Mouse (Mus musculus): ENCODE measurements around the gene Hdgfl2.
"Not testable (repeated sequence)": the region's sequence is repeated elsewhere in the genome, so short reads cannot be mapped to it uniquely, and the experiment has no call there.

Gene Hdgfl2

DNA sequence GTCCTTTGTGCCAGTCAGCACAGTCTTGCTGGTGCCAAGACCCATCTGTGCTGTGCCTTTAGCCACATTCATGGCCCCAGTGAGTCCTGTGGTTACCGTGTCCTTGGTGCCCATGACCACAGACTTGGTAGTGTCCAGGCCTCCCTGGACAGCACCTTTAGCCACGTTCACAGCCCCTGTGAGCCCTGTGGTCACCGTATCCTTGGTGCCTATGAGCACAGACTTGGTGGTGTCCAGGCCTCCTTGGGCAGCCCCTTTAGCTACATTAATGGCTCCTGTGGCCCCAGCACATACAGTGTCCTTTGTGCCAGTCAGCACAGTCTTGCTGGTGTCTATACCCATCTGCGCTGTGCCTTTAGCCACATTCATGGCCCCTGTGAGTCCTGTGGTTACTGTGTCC is 27.0 kb downstream of the Hdgfl2 start:
- DNase-seq, result not testable (repeated sequence)

DNA sequence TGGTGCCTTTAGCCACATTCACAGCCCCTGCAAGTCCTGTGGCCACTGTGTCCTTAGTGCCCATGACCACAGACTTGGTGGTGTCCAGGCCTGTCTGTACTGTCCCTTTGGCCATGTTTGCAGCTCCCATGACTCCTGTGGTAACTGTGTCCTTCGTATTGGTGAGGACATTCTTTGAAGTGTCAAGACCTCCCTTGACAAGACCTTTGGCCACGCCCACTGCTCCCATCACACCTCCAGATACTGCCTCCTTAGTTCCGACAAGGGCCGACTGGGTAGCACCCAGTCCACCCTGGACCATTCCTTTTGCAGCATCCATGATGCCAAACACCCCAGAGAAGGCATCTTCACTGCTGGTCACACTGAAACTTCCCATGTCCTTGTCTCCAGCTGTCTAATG is 27.5 kb downstream of the Hdgfl2 start:
- DNase-seq, result no peak

DNA sequence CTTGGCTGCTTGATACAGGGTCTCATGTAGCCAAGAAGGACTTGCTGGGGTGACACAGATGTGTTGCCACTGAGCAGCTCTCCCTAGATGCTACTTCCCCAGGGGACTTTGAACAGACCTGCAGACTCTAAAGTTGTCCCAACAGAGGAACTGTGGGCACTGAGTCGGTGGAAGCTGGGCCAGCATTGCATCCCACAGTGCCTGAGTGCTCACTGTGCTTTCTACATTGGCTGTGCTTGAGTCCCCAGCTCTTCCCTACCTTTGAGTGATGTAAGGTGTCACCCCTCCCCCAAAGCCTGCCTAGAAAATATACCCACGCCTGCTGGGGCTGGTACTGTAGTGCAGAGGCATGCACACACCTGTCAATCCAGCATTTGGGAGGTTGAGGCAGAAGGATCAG is 28.3 kb downstream of the Hdgfl2 start:
- no peak for DNase-seq

DNA sequence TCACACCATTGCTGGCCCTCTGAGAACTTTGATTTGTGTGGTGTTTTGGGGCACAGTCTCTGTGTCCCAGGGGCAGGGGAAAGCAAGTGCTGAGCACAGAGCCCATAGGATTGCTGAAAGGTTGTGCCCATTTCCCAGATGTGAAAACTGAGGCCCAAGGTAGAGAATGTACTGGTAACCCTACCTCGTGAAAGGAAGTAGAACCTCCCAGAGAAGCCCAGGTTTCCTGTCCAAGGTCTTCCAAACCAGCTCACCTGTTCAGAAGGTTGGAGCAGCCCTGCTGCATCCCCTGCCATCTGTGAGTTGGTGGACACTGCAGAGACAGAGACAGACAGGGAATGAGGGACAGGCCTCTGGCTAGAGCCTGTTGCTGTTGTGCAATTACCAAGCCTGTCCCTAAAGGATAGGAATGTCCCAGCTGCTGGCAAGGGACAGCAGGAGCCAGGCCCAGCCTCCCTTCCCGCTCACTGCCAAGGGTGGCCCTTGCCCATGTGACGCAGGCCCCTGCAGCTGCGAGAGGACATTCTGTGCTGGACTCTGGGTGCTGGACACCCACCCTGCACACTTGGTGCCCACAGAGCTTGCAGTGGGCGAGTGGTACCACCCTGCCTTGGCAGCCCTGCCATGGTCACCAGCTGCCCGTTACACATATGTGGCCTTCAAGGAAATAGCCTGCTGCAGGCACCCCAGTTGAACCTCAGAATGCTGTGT is 29.1 kb downstream of the Hdgfl2 start:
- peak; percentile 66 for DNase-seq

DNA sequence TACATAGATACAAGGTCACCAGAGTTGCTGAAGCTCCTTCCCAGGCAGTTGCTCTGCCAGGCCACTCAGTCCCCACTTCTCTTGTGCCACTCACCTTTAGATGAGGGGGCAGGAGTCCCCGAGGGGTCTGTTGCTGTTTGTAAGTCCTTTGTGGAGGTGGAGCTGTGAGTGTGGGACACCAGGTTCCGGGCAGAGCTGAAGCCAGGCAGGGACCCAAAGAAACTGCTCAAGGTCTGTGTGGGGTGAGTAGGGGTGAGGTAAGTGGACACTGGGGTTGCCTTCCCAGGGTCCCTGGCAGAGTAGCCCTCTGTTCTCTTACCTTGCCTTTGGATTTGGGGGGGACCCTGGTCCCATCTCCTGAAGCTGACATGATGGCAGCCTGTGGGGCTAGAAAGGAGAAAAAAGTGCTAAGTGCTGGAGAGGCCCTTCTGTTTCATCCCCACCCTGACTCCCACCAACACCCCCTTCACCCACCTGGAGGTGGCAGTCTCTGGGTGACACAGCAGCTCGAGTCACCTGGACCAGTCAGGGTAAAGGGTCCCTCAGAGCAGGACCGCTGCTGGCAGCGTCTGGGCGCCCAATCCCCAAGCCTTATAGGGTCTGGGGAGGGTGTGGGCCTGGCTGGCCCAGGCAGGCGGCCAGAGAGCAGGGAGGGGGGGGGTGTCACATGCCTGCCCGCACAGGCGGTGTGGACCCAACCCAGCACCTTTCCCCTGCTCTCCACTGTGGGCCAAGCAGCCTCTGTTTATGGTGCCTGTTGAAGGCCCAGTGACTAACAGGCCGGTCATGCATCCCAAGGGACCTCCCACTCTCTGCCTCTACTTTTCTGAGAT is 30.0 kb downstream of the Hdgfl2 start, which contains the start of gene Plin4:
Plin4 (minus strand) TSS at position 585 of the 833 bp plus-strand sequence.
- no peak for DNase-seq

DNA sequence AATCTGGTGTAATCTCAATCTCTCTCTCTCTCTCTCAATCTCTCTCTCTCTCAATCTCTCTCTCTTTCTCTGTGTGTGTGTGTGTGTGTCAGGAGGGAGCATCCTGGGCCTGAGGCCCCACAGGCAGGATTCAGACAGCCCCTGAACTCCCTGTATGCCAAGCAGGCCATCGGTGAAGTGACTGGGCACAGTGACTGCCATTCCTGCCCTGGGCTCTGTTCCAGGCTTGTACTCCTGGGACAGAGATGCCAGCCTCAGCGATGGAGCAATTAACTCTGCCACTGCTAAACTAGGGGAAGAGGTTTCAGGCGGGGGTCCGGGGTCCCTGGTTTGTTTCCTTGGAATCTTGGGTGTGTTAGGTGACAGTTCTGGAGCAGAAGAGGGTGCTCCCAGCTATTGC is 31.1 kb downstream of the Hdgfl2 start:
- DNase-seq, result no peak

DNA sequence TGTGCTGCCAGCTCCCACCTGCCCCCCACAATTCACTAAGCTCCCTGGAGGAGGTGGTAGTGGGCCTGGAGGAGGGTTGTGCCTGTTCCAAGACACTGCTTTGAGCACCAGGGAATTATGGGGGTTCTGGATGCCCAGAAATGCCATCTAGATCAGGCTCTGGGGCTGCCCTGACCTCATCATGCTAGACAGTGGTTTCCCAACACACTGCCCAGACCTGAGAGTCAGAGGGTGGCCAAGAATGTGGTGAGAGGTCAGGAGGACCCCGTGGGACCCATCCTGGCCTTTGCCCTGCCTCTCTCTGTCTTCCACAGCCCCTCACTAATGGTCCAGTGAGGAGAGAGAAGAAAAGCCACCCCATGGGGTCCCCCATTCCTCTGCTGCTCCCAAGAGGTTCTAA is 31.6 kb downstream of the Hdgfl2 start:
- no peak for DNase-seq

DNA sequence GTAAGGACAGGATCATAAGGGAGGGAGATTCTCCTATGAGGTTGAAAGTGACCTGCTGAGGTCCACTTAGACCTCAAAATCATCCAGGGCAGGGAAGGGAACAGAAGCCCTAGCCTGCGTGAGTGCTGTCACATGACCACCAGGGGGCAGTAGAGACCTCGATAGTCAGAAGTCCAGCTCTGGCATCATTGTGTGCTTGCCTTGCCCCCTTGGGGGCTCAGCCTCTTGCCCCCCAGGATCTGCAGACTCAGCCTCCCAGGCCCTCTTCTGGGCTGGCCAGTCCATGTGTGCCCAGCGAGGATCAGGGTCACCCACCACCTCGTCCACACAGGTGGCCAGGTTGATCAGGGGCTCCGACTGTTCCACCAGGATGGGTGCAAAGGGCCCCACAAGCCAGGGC is 32.4 kb downstream of the Hdgfl2 start:
- DNase-seq, result peak; percentile 75

DNA sequence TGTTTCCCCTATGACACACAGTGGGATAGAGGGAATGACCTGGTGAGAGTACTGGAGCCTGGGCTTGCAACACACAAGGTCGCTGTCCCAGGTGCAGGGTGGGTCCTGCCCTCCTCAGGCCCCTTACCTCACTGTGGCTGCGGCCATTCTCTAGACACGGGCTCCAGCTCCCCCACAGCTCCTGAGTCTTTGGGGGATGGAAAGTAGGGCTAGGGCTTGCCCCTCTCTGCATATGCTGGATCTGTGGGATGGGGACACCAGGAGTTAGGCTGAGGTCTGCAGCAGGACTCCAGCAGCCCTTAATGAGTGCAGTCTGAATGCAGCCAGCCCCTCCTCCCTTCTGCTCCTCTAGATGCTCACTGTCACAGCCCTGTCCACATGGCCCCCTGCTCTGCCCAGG is 33.3 kb downstream of the Hdgfl2 start:
- no peak for DNase-seq

DNA sequence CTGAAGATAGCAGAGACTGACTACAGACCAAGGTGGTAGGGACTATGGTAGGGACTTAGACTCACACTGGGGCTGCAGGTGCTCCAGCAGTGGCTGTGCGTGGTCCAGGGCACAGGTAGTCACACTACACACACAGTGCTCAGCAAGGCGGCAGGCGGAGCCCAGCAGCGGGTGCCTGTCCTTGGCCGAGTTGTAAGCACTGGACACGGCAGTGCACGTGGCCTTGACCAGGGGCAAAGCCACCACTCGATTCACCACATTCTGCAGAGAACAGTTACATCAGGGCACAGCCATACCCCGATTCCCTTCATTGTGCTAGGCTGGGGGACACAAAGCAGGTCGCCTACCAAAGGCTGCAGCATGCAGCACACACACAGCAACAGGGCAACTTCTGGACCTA is 36.8 kb downstream of the Hdgfl2 start:
- DNase-seq, result no peak

DNA sequence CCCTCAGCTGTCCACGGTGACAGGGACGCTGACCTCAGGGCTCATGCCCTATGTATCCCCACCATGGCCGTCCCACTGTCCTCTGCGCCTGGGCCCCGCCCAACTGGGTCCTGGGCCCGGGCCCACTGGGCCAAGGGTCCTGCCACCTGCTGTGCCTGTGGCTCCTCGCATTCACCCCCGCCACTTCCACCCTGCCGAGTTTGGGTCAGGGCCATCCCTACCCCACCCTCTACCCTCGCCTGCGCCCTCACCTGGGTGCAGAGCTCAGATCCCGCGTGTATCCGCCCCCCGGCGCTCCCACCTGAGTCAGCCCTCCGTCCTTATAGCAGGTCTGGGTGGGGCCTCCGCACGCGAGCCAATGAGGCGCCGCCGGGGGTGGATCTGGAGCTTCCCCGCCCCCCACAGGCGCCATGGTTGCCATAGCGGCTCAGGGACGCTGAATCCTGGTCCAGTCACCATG is 37.8 kb downstream of the Hdgfl2 start, which contains the start of gene Plin5:
Plin5 (minus strand) TSS at position 346 of the 460 bp plus-strand sequence.
- peak; percentile 42 for DNase-seq

DNA sequence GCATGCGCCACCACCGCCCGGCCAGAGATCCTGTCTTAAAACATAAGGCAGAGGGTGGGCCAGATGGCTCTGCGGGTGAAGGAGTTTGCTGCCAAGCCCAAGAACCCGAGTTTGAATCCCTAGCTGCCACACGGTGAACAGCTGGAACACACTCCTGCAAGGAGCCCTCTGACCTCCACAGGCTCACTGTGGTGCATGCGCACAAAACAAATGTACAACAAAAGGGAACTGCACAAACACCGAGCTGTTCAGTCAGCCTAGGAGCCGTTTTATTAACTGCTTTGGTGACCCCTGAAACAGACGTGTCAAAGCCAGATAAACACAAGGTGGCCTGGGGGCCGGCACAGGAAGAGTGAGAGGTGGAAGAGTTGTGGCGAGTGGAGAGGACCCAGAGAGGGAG is 40.0 kb downstream of the Hdgfl2 start:
- no peak for DNase-seq

DNA sequence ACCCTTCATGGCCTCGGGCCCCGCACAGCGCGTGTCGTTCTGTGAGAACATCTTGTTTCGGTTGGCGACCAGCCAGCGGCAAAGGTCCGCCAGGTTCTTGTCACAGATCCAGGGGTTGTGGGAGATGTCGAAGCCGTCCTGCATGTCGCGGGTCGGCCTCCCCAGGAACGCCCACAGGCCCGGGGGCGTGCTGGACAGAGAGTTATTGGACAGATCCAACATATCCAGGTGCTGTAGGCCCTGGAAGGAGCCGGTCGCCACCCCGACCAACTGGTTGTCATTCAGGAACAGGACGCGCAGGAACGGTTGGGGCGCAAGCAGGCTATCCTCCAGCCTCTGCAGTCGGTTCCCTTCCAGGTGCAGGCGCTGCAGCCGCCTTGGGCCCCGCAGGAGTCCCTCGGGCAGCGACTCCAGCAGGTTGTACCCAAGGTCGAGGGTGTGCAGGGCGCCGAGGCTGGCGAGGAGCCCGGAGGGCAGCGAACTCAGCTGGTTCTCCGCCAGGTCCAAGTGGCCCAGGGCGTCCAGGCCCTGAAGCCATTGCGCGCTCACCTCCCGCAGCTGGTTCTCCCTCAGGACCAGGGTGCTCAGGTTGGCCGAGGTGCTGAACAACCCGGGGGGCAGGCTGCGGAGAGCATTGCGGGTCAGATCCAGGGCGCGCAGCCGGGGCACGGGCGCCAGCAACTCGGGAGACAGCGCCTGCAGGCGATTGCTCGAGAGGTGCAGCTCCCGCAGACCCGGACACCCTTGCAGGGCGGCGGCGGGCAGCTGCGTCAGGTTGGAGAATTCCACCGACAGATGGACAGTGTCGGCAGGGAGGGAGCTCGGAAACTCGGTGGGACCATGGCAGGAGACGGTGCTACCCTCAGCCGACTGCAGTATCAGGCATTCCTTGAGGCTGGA is 40.8 kb downstream of the Hdgfl2 start:
- peak; percentile 47 for DNase-seq

DNA sequence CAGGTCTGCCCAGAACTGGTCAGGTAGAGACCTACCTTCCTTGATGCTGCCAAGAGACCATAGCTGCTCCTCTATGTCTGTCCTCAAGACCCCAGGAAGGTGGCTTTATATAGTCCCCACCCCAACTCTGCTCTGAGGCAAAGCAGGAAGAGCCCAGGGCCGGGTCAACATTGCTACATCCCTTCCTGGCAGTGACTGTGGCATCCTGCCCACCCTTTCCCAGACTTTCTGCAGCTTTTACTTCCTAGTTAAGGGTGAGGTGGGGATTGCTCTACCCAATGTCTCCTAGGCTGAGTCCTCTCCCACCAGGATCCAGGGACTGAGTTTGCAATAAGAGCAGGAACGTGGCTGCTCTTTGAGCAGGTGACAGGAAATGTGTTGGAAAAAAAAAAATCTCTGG is 42.4 kb downstream of the Hdgfl2 start, which contains the start of gene Lrg1:
Lrg1 (minus strand) TSS at position 176 of the 400 bp plus-strand sequence.
- peak; percentile 42 for DNase-seq

DNA sequence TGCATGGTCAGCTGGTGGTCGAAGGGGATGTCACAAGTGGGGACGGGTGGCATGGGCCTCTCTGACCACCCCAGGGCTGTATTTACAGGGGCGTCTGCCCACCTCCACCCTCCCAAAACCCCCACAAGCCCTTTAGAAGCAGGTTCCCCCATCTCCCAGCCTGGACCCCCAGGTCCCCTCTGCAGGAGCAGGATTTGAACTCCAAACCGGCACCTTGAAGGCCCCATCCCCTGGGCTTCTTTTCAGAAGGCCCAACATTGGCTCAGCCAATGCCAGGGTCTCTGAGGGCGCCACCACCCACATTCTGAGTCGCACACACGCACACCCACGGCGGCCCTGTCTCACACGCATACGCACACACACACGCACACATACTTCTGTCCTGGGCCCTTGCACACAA is 43.7 kb downstream of the Hdgfl2 start:
- DNase-seq, result no peak

DNA sequence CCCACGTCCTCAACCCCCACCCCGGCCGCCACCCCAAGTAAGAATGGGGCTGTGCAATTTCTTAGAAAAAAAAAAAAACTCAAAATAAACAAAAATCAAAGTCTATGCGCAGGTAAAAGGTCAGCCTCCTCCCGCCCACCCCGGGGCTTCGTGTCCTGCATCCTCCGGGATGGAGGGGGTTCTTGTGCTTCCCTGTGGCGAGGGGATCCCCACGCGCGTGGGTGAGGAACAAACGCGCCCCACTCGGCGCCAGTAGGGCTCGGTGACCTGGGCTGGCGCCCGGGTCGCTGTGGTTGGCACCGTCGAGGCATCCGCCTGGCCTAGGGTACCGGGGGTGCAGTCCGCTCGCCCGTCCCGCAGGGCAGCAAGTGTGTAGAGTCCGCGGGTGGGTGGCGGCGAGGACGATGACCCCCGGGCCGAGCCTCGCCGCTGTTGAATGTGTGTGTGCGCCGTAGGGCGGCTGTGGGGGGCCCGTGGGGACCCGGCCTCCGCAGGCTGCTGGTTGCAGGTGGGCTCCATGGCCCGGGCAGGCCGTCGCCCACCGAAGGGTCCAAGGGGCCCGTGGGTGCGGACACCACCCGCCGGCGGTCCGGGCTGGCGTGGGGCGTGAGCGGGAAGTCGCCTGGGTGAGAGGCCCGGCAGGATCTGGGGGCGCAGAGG is 44.4 kb downstream of the Hdgfl2 start:
- no peak for DNase-seq

DNA sequence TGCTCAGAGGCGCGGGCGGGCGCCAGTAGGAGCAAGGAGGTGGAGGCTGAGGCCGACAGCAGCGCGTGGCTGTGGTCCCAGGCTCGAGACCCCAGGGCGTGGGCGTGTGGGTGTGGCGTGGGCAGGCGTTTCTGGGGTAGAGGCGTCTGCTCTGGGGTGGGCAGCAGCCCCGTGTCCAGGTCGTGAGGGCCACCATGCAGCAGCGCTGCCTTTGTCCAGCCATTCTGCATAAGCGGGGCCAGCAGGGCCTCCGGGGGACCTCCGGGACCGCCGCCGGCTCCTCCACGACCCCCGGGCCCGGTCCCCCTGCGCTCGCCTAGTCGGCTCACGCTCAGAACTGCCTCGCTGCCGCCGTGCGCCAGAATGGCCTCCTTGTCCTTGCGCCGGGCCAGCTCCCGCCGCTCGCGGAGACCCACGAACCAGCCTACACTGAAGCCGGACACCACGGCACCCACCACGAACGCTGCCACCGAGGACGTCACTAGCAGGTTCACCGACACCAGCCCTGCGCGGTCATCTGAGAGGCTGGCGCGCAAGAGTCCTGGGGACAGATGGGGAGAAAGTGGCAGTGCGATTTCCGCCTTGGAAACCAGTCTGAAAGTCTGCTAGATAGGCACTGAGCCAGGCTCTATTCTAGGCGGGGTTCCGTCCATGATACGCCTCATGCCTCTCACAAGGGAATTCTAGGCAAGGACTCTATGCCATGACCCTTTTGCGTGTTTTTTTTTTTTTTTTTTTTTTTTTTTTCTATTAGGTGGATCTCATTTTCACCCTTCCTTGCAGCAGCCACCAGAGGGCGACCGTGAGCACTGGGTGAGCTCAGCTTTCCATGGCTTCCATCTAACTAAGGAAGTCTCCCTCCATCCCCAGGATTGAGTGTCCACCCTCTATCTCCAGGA is 45.2 kb downstream of the Hdgfl2 start:
- DNase-seq, result peak; percentile 72

DNA sequence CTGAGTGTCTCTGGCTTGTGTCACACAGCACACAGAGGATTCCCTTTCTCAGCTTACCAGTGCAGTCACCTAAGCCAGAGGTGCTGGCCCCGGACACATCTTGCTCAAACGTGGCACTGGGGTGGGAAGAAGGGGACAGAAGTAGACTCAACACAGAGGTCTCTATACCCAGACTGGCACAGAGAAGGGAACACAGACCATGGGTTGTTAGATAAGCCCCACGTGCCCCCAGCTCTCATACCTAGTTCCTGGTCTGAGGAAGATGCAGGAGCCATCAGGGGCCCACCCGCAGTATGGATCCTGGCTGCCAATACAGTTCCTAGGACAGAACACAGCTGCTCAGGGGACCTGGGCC is 45.8 kb downstream of the Hdgfl2 start:
- DNase-seq, result no peak

DNA sequence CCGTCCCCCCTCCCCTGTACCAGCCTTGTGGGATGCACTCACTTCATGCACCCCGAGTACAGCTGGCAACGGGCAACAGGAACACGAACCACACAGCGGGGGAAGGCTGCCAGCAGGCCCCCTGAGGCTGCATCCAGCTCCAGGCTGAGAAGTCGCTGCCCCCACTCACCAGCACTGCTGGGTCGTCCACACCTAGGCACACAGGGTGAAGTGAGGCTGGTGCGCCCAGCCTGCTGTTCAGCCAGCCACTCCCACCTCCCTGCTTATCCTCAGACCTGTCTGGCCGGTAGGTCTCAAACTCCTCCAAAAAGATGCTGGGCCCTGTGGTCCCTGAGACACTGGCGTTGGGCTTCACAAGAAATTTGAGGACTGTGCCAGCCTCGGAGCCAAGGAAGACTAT is 46.7 kb downstream of the Hdgfl2 start:
- no peak for DNase-seq

DNA sequence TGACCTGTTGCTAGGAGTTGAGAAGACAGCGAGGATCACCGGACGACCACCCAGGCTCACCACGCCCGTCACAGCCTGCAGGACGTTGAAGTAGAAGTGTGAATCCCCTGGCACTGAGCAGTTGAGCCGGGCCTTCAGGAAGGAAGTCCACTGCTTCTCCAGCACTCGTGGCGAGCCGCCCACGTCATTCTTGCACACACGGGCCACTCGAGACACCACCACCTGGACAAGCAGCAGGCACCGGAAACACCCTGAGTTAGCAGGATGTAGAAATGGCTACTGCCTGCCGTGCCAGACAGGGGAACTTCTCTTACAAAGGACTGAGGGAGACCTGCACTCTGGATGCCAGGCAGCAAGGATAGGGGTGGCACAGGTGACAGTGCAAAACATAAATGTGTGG is 48.8 kb downstream of the Hdgfl2 start:
- DNase-seq, result no peak

DNA sequence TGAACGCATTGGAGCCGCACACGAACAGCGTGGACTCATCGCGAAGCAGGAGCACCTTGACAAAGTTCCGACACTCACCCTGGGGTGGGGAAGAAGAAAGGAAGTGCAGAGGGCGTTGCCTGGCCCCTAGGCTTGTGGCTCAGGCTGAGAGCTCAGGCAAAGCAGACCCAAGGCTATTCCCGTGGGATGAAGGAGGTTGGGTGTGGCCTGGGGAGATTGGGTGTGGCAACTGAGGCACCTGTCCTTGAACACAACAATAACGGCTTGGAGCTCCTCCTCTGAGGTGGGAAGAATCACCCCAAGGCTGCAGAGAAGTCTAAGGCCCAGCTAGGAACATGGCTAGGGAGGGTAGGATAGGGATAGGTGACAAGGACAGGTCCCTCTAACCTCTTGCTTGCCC is 51.7 kb downstream of the Hdgfl2 start:
- no peak for DNase-seq

All from lung, postnatal 14 days (tissue).